Mouse (Mus musculus) brain, adult 10 weeks (tissue): ENCODE results near the gene Uggt2. TPM values are rescaled to one million over a fixed set of nuclear protein-coding genes. Genes with fewer than 3 reads are reported as not detected.

Experiments
- polyA plus RNA-seq: library from polyadenylated mRNA; stranded (reverse); fragments of 350-450 nt; fragmentation: Illumina TruSeq; extraction: RNeasy Lipid Tissue Mini Kit (QIAGEN cat#74804); gene quantifications from one replicate; pipeline ENCODE4 v1.2.3, GENCODE M21; 2015; ENCODE audit warnings: low read depth, low replicate concordance

Uggt2 gene
- polyA plus RNA-seq, result 23.6 TPM

GRCm38 (mm10) chr14:119098851-119099569 lies at the start of gene Uggt2:
TSS of gene Uggt2 (minus strand) at chr14:119099430.

GRCm38 (mm10) chr14:119137906-119138785 lies 38.9 kb upstream of the Uggt2 start, which contains the start of gene Hs6st3:
TSS of gene Hs6st3 (plus strand) at chr14:119138341.

GRCm38 (mm10) chr14:118937533-118938492 lies 161.4 kb downstream of the Uggt2 start, which contains the start of gene Dnajc3:
TSS of gene Dnajc3 (plus strand) at chr14:118937976.

Other genes with a start within 250 kb of the Uggt2 start
- gene Dzip1, start 174.0 kb downstream of the Uggt2 start, polyA plus RNA-seq, result 59.4 TPM
- gene Dnajc3, start 161.5 kb downstream of the Uggt2 start, polyA plus RNA-seq, result 31.2 TPM
- 16.1 TPM for gene Hs6st3, start 38.9 kb upstream of the Uggt2 start, polyA plus RNA-seq